Mouse (Mus musculus): ENCODE results near the gene Zfp420. TPM values are rescaled to one million over a fixed set of nuclear protein-coding genes. Genes with fewer than 3 reads are reported as not detected.

The Zfp420 gene
- 1.9 and 3.3 TPM in 2 replicates for polyA plus RNA-seq (2012; rRNA removed; ENCODE audit: low replicate concordance)

DNA sequence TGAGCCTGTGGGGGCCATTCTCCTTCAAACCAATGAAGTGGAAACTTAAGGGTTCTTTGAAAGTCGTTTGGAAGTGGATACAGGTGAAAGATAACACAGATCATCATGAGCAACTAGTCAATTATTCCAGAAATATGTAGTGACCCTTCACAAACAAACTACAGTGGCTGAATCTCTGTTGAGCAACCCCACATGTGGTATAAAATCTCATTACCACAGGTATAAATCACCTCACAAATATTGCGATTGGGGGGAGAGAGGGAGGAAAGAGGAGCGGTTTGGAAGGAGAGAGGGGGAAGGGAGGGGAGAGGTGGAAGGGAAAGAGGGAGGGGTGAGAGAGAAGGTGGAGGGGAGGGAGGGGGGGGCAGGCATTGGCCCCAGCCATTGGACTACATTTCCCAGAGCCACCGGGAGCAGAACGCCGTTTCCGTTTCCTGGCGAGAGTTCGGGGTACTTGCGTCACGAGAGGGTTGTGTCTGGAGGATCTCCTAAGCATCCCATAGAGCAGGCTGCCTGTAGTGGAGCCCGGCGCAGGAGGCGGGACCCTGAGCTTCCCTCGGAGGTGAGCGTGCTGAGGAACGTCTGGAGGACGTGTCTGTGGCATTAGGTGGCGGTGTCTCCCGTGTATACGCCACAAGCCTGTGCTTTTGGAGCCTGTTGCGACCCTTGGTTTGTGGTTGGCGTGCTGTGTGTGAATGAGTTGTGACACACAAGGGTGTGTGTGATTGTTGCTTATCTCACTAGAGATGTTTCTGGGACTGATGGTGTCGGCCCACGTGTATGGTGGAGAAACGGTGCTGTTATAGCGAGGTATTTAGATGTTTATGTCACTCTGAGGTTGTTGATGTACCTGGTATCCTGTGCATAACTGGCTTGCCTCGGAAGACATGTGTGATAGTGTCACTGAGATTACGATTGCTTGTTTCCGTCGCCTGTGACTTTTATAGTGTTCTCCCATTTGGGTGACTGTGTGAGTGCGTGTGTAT lies at the start of gene Zfp420:
TSS of gene Zfp420 (plus strand) at position 448 of the 986 bp plus-strand sequence.

GRCm38 (mm10) chr7:29815910-29816429 lies 43.8 kb upstream of the Zfp420 start, which contains the start of gene Zfp790:
Gene Zfp790 (plus strand): TSS chr7:29816114.

GRCm38 (mm10) chr7:29853219-29853842 lies 6.4 kb upstream of the Zfp420 start, which contains the start of gene Zfp940:
Gene Zfp940 (minus strand): TSS chr7:29853669.

DNA sequence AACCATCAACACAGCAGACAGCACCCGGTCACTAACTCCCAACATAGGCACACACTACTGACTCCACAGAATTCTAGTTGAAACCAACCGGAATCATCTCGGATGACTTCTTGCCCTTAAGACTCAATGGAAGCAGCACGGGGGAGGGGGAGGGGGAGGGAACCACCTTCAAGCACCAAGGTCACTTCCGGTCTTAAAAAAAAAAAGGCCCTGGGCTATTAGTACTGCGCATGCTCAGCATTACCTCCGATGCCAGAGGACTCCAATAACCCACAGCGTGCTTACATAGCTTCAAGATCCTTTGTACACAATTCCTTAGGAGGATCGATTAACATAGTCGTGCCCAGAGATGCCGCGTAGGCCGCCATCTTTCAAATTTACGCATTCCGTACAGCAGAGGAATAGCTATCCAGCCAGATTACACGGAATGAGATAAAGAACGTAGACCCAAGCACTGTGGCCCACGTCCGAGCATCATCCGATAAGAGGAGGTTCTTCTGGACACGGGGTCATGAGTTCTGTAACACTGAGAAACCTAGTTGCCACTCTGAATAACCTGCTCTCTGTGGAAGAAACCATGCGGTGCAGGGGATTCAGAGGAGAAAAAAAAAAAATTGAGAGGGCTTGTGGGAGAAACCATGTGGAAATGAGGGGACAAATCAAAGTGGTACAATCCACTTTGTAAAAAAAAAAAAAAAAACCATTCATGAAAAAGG lies 46.3 kb downstream of the Zfp420 start, which contains the start of gene Zfp27:
TSS of gene Zfp27 (minus strand) at position 607 of the 716 bp plus-strand sequence.

GRCm38 (mm10) chr7:29908130-29908950 lies 48.6 kb downstream of the Zfp420 start, which contains the start of gene Zfp383:
Gene Zfp383 (plus strand): TSS chr7:29908223.

Other genes starting within 250 kb of the Zfp420 start
- not detected in 2 replicates for gene Catsperg2, start 132.9 kb upstream of the Zfp420 start, polyA plus RNA-seq (2012; rRNA removed; ENCODE audit: low replicate concordance)
- 3.8 and 8.0 TPM in 2 replicates for gene Zfp84, start 91.4 kb upstream of the Zfp420 start, polyA plus RNA-seq (2012; rRNA removed; ENCODE audit: low replicate concordance)
- 1.7 and 3.9 TPM in 2 replicates for gene Zfp30, start 76.0 kb upstream of the Zfp420 start, polyA plus RNA-seq (2012; rRNA removed; ENCODE audit: low replicate concordance)
- gene Zfp790, start 43.9 kb upstream of the Zfp420 start, polyA plus RNA-seq (2012; rRNA removed; ENCODE audit: low replicate concordance), result 2.6 and 4.0 TPM in 2 replicates
- gene Zfp940, start 6.3 kb upstream of the Zfp420 start, polyA plus RNA-seq (2012; rRNA removed; ENCODE audit: low replicate concordance), result 0.39 and 1.1 TPM in 2 replicates
- 3.1 and 6.1 TPM in 2 replicates for gene Zfp27, start 46.6 kb downstream of the Zfp420 start, polyA plus RNA-seq (2012; rRNA removed; ENCODE audit: low replicate concordance)
- 2.2 and 3.9 TPM in 2 replicates for gene Zfp383, start 48.2 kb downstream of the Zfp420 start, polyA plus RNA-seq (2012; rRNA removed; ENCODE audit: low replicate concordance)
- 4.5 and 9.0 TPM in 2 replicates for gene Zfp74, start 94.1 kb downstream of the Zfp420 start, polyA plus RNA-seq (2012; rRNA removed; ENCODE audit: low replicate concordance)
- gene Zfp568, start 124.0 kb downstream of the Zfp420 start, polyA plus RNA-seq (2012; rRNA removed; ENCODE audit: low replicate concordance), result 3.8 and 8.7 TPM in 2 replicates
- 7.2 and 9.2 TPM in 2 replicates for gene Zfp14, start 191.4 kb downstream of the Zfp420 start, polyA plus RNA-seq (2012; rRNA removed; ENCODE audit: low replicate concordance)
- gene Zfp82, start 212.9 kb downstream of the Zfp420 start, polyA plus RNA-seq (2012; rRNA removed; ENCODE audit: low replicate concordance), result 0.56 and 1.2 TPM in 2 replicates
- gene Gm26920, start 230.4 kb downstream of the Zfp420 start, polyA plus RNA-seq (2012; rRNA removed; ENCODE audit: low replicate concordance), result not detected in 2 replicates
- gene Zfp566, start 230.5 kb downstream of the Zfp420 start, polyA plus RNA-seq (2012; rRNA removed; ENCODE audit: low replicate concordance), result 0.97 and 5.5 TPM in 2 replicates
- gene Zfp260, start 234.8 kb downstream of the Zfp420 start, polyA plus RNA-seq (2012; rRNA removed; ENCODE audit: low replicate concordance), result 17.7 and 38.2 TPM in 2 replicates

All from subcutaneous adipose tissue, adult 2 months (tissue).